Mouse (Mus musculus) G1E-ER4 (cell line): Measurements from ENCODE around the gene Slc26a9. TPM values are rescaled to one million over a fixed set of nuclear protein-coding genes. Genes with fewer than 3 reads are reported as not detected.

ENCODE experiments used
- GATA1 ChIP-seq: IDR thresholded peaks from one replicate; pipeline ENCODE4 v1.8.0; 2012; ENCODE audit warnings: low read length, inconsistent platforms
- polyA plus RNA-seq: library from polyadenylated mRNA; stranded (reverse); fragments of >175 nt; gene quantifications from 2 replicates; pipeline ENCODE4 v1.2.3, GENCODE M21; 2012

The Slc26a9 gene
- polyA plus RNA-seq, 1 experiment, result 0.02 TPM

- TF ChIP-seq GATA1, result no peak
Measured at GRCm38 (mm10) chr1:131795171-131795570, 51.3 kb downstream of the Slc26a9 start.

- TF ChIP-seq GATA1, result no peak
Measured at GRCm38 (mm10) chr1:131797202-131797909, 53.5 kb downstream of the Slc26a9 start, which contains the start of gene Pm20d1. Gene Pm20d1, plus strand, starts transcription at chr1:131797381.

- no peak for TF ChIP-seq GATA1
Measured at GRCm38 (mm10) chr1:131800001-131800400, 56.2 kb downstream of the Slc26a9 start.

GRCm38 (mm10) chr1:131801071-131801470 lies 57.2 kb downstream of the Slc26a9 start:
- TF ChIP-seq GATA1, result no peak

- TF ChIP-seq GATA1, result no peak
Measured at GRCm38 (mm10) chr1:131802652-131803051, 58.8 kb downstream of the Slc26a9 start.

GRCm38 (mm10) chr1:131804166-131804565 lies 60.3 kb downstream of the Slc26a9 start:
- TF ChIP-seq GATA1, result no peak

GRCm38 (mm10) chr1:131808986-131809385 lies 65.2 kb downstream of the Slc26a9 start:
- TF ChIP-seq GATA1, result no peak

- TF ChIP-seq GATA1, result no peak
Measured at GRCm38 (mm10) chr1:131809651-131810050, 65.8 kb downstream of the Slc26a9 start.

- no peak for TF ChIP-seq GATA1
Measured at GRCm38 (mm10) chr1:131811393-131811792, 67.6 kb downstream of the Slc26a9 start.

GRCm38 (mm10) chr1:131812006-131812405 lies 68.2 kb downstream of the Slc26a9 start:
- TF ChIP-seq GATA1, result no peak

- TF ChIP-seq GATA1, result no peak
Measured at GRCm38 (mm10) chr1:131812631-131813295, 68.9 kb downstream of the Slc26a9 start.

GRCm38 (mm10) chr1:131813731-131814130 lies 69.9 kb downstream of the Slc26a9 start:
- TF ChIP-seq GATA1, result no peak

- TF ChIP-seq GATA1, result no peak
Measured at GRCm38 (mm10) chr1:131814191-131814590, 70.4 kb downstream of the Slc26a9 start.

GRCm38 (mm10) chr1:131816886-131817285 lies 73.1 kb downstream of the Slc26a9 start:
- no peak for TF ChIP-seq GATA1

GRCm38 (mm10) chr1:131820887-131821328 lies 77.1 kb downstream of the Slc26a9 start:
- no peak for TF ChIP-seq GATA1

Other genes starting within 250 kb of the Slc26a9 start
- 16.3 and 19.9 TPM in 2 replicates for gene Srgap2, start 216.7 kb upstream of the Slc26a9 start, polyA plus RNA-seq
- gene Fam72a, start 216.1 kb upstream of the Slc26a9 start, polyA plus RNA-seq, result 2.8 and 4.4 TPM in 2 replicates
- gene Avpr1b, start 144.8 kb upstream of the Slc26a9 start, polyA plus RNA-seq, result not detected in 2 replicates
- 139 and 188 TPM in 2 replicates for gene Ctse, start 105.7 kb upstream of the Slc26a9 start, polyA plus RNA-seq
- gene Rab7b, start 55.3 kb upstream of the Slc26a9 start, polyA plus RNA-seq, result 0.03 and 0.13 TPM in 2 replicates
- not detected in 2 replicates for gene Pm20d1, start 53.4 kb downstream of the Slc26a9 start, polyA plus RNA-seq
- 6.1 and 10.8 TPM in 2 replicates for gene Slc41a1, start 83.5 kb downstream of the Slc26a9 start, polyA plus RNA-seq
- not detected in 2 replicates for gene Rab29, start 123.2 kb downstream of the Slc26a9 start, polyA plus RNA-seq
- gene Nucks1, start 166.5 kb downstream of the Slc26a9 start, polyA plus RNA-seq, result 29.2 and 32.7 TPM in 2 replicates
- 0.10 and 0.12 TPM in 2 replicates for gene Slc45a3, start 218.9 kb downstream of the Slc26a9 start, polyA plus RNA-seq